Mouse (Mus musculus): ENCODE measurements around the gene Wfdc12. TPM values are rescaled to one million over a fixed set of nuclear protein-coding genes. Genes with fewer than 3 reads are reported as not detected.

Wfdc12 gene
- polyA plus RNA-seq, 1 experiment from 2014 or later, result not detected

- H3K4me2 ChIP-seq (ENCODE audit: low read depth, low read length), result no peak within 1 kb of the TSS
- no peak within 1 kb of the TSS for H3K27ac ChIP-seq (ENCODE audit: low read depth, low read length)
- no peaks in the 10 kb centered on the region for H3K9me3 ChIP-seq (ENCODE audit: control insufficient read depth, low read length)
- H3K4me3 ChIP-seq (ENCODE audit: low read depth, low read length), result no peak within 1 kb of the TSS
- no peak for ATAC-seq (ENCODE audit: low read depth)
- no peaks in the 10 kb centered on the region for H3K36me3 ChIP-seq (ENCODE audit: control insufficient read depth, insufficient read depth, low read length)
- no peaks in the 10 kb centered on the region for H3K4me1 ChIP-seq (ENCODE audit: control insufficient read depth, insufficient read depth, low read length)
- H3K9ac ChIP-seq (replicated peaks; ENCODE audit: low read depth, low read length), result no peak within 1 kb of the TSS
- no peaks in the 10 kb centered on the region for H3K27me3 ChIP-seq (ENCODE audit: control insufficient read depth, insufficient read depth, low read length)
- WGBS, result 87% methylated on average over 7 of the region's 7 CpGs
Measured at GRCm38 (mm10) chr2:164182692-164183255, 7.6 kb downstream of the Wfdc12 start, which contains the start of gene Wfdc5. TSS of gene Wfdc5 (minus strand) at chr2:164182742.

GRCm38 (mm10) chr2:164180770-164181169, 9.6 kb downstream of the Wfdc12 start:
- H3K36me3 ChIP-seq (ENCODE audit: control insufficient read depth, insufficient read depth, low read length), result no peaks in the 10 kb centered on the region
- ATAC-seq (ENCODE audit: low read depth), result no peak

GRCm38 (mm10) chr2:164180124-164180523, 10.3 kb downstream of the Wfdc12 start:
- H3K9me3 ChIP-seq (ENCODE audit: control insufficient read depth, low read length), result no peaks in the 10 kb centered on the region
- no peak overlapping the region for H3K9ac ChIP-seq (replicated peaks; ENCODE audit: low read depth, low read length)
- H3K27ac ChIP-seq (ENCODE audit: low read depth, low read length), result no peak overlapping the region
- no peaks in the 10 kb centered on the region for H3K27me3 ChIP-seq (ENCODE audit: control insufficient read depth, insufficient read depth, low read length)
- ATAC-seq (ENCODE audit: low read depth), result no peak
- 35% methylated on average over 3 of the region's 3 CpGs for WGBS
- no peak overlapping the region for H3K4me3 ChIP-seq (ENCODE audit: low read depth, low read length)
- no peaks in the 10 kb centered on the region for H3K4me1 ChIP-seq (ENCODE audit: control insufficient read depth, insufficient read depth, low read length)
- H3K4me2 ChIP-seq (ENCODE audit: low read depth, low read length), result no peak overlapping the region
- H3K36me3 ChIP-seq (ENCODE audit: control insufficient read depth, insufficient read depth, low read length), result no peaks in the 10 kb centered on the region

More at GRCm38 (mm10) chr2:164180770-164181169, 9.6 kb downstream of the Wfdc12 start:
- Histone ChIP-seq H3K4me3 (ENCODE audit: low read depth, low read length) (no peak overlapping the region), H3K9ac (replicated peaks; ENCODE audit: low read depth, low read length) (no peak overlapping the region), H3K4me1 (ENCODE audit: control insufficient read depth, insufficient read depth, low read length) (no peaks in the 10 kb centered on the region), H3K4me2 (ENCODE audit: low read depth, low read length) (no peak overlapping the region), H3K27ac (ENCODE audit: low read depth, low read length) (no peak overlapping the region), H3K9me3 (ENCODE audit: control insufficient read depth, low read length) (no peaks in the 10 kb centered on the region), H3K27me3 (ENCODE audit: control insufficient read depth, insufficient read depth, low read length) (no peaks in the 10 kb centered on the region)
- WGBS, result 86% methylated on average over 4 of the region's 4 CpGs

GRCm38 (mm10) chr2:164177831-164178230, 12.6 kb downstream of the Wfdc12 start:
- Histone ChIP-seq H3K4me2 (ENCODE audit: low read depth, low read length) (no peak overlapping the region), H3K27me3 (ENCODE audit: control insufficient read depth, insufficient read depth, low read length) (no peaks in the 10 kb centered on the region), H3K27ac (ENCODE audit: low read depth, low read length) (no peak overlapping the region), H3K9ac (replicated peaks; ENCODE audit: low read depth, low read length) (no peak overlapping the region), H3K4me3 (ENCODE audit: low read depth, low read length) (no peak overlapping the region), H3K9me3 (ENCODE audit: control insufficient read depth, low read length) (no peaks in the 10 kb centered on the region), H3K4me1 (ENCODE audit: control insufficient read depth, insufficient read depth, low read length) (no peaks in the 10 kb centered on the region), H3K36me3 (ENCODE audit: control insufficient read depth, insufficient read depth, low read length) (no peaks in the 10 kb centered on the region)
- ATAC-seq (ENCODE audit: low read depth), result no peak
- 82% methylated on average over 5 of the region's 5 CpGs for WGBS

- WGBS, result 83% methylated on average over 3 of the region's 3 CpGs
- no peak for ATAC-seq (ENCODE audit: low read depth)
- no peak overlapping the region for H3K27ac ChIP-seq (ENCODE audit: low read depth, low read length)
Measured at GRCm38 (mm10) chr2:164175850-164176249, 14.6 kb downstream of the Wfdc12 start.

GRCm38 (mm10) chr2:164174649-164175395, 15.6 kb downstream of the Wfdc12 start:
- Histone ChIP-seq H3K36me3 (ENCODE audit: control insufficient read depth, insufficient read depth, low read length) (no peaks in the 10 kb centered on the region), H3K27ac (ENCODE audit: low read depth, low read length) (no peak overlapping the region), H3K9ac (replicated peaks; ENCODE audit: low read depth, low read length) (no peak overlapping the region), H3K27me3 (ENCODE audit: control insufficient read depth, insufficient read depth, low read length) (peaks cover 17% of the 10 kb centered on the region), H3K4me1 (ENCODE audit: control insufficient read depth, insufficient read depth, low read length) (peaks cover 6% of the 10 kb centered on the region), H3K9me3 (ENCODE audit: control insufficient read depth, low read length) (no peaks in the 10 kb centered on the region), H3K4me2 (ENCODE audit: low read depth, low read length) (no peak overlapping the region), H3K4me3 (ENCODE audit: low read depth, low read length) (no peak overlapping the region)
- no peak for ATAC-seq (ENCODE audit: low read depth)
- 78% methylated on average over 8 of the region's 8 CpGs for WGBS

More at GRCm38 (mm10) chr2:164175850-164176249, 14.6 kb downstream of the Wfdc12 start:
- peaks cover 3% of the 10 kb centered on the region for H3K4me1 ChIP-seq (ENCODE audit: control insufficient read depth, insufficient read depth, low read length)
- H3K27me3 ChIP-seq (ENCODE audit: control insufficient read depth, insufficient read depth, low read length), result peaks cover 9% of the 10 kb centered on the region
- no peak overlapping the region for H3K9ac ChIP-seq (replicated peaks; ENCODE audit: low read depth, low read length)
- no peak overlapping the region for H3K4me2 ChIP-seq (ENCODE audit: low read depth, low read length)
- H3K4me3 ChIP-seq (ENCODE audit: low read depth, low read length), result no peak overlapping the region
- no peaks in the 10 kb centered on the region for H3K36me3 ChIP-seq (ENCODE audit: control insufficient read depth, insufficient read depth, low read length)
- no peaks in the 10 kb centered on the region for H3K9me3 ChIP-seq (ENCODE audit: control insufficient read depth, low read length)

- Histone ChIP-seq H3K4me1 (ENCODE audit: control insufficient read depth, insufficient read depth, low read length) (peaks cover 7% of the 10 kb centered on the region), H3K9ac (replicated peaks; ENCODE audit: low read depth, low read length) (no peak overlapping the region), H3K4me2 (ENCODE audit: low read depth, low read length) (no peak overlapping the region), H3K27me3 (ENCODE audit: control insufficient read depth, insufficient read depth, low read length) (peaks cover 31% of the 10 kb centered on the region), H3K27ac (ENCODE audit: low read depth, low read length) (no peak overlapping the region), H3K4me3 (ENCODE audit: low read depth, low read length) (no peak overlapping the region), H3K9me3 (ENCODE audit: control insufficient read depth, low read length) (no peaks in the 10 kb centered on the region), H3K36me3 (ENCODE audit: control insufficient read depth, insufficient read depth, low read length) (no peaks in the 10 kb centered on the region)
- no peak for ATAC-seq (ENCODE audit: low read depth)
- WGBS, result 79% methylated on average over 3 of the region's 3 CpGs
Measured at GRCm38 (mm10) chr2:164173394-164173793, 17.0 kb downstream of the Wfdc12 start.

GRCm38 (mm10) chr2:164170902-164171301, 19.5 kb downstream of the Wfdc12 start, which contains the start of gene Kcns1:
TSS of gene Kcns1 (minus strand) at chr2:164171113.
- Histone ChIP-seq H3K27ac (ENCODE audit: low read depth, low read length) (no peak within 1 kb of the TSS), H3K9ac (replicated peaks; ENCODE audit: low read depth, low read length) (peak within 1 kb of the TSS; percentile 48), H3K36me3 (ENCODE audit: control insufficient read depth, insufficient read depth, low read length) (no peaks in the 10 kb centered on the region), H3K4me2 (ENCODE audit: low read depth, low read length) (peak within 1 kb of the TSS; percentile 54), H3K4me3 (ENCODE audit: low read depth, low read length) (peak within 1 kb of the TSS; percentile 31), H3K4me1 (ENCODE audit: control insufficient read depth, insufficient read depth, low read length) (peaks cover 13% of the 10 kb centered on the region), H3K27me3 (ENCODE audit: control insufficient read depth, insufficient read depth, low read length) (peaks cover 53% of the 10 kb centered on the region), H3K9me3 (ENCODE audit: control insufficient read depth, low read length) (no peaks in the 10 kb centered on the region)
- WGBS, result under 1% methylated on average over 29 of the region's 29 CpGs
- ATAC-seq (ENCODE audit: low read depth), result no peak

GRCm38 (mm10) chr2:164170326-164170725, 20.1 kb downstream of the Wfdc12 start:
- H3K4me1 ChIP-seq (ENCODE audit: control insufficient read depth, insufficient read depth, low read length), result peaks cover 13% of the 10 kb centered on the region
- 6% methylated on average over 11 of the region's 11 CpGs for WGBS
- peak overlapping the region; percentile 54; the same call in 1 of the 2 replicates for H3K4me2 ChIP-seq (ENCODE audit: low read depth, low read length)
- no peak overlapping the region for H3K9ac ChIP-seq (replicated peaks; ENCODE audit: low read depth, low read length)
- H3K36me3 ChIP-seq (ENCODE audit: control insufficient read depth, insufficient read depth, low read length), result no peaks in the 10 kb centered on the region
- no peaks in the 10 kb centered on the region for H3K9me3 ChIP-seq (ENCODE audit: control insufficient read depth, low read length)
- peak overlapping the region; percentile 31 for H3K4me3 ChIP-seq (ENCODE audit: low read depth, low read length)
- no peak for ATAC-seq (ENCODE audit: low read depth)
- peaks cover 53% of the 10 kb centered on the region for H3K27me3 ChIP-seq (ENCODE audit: control insufficient read depth, insufficient read depth, low read length)
- H3K27ac ChIP-seq (ENCODE audit: low read depth, low read length), result no peak overlapping the region
